Mouse (Mus musculus): ENCODE measurements around the gene Samd1.

DNA sequence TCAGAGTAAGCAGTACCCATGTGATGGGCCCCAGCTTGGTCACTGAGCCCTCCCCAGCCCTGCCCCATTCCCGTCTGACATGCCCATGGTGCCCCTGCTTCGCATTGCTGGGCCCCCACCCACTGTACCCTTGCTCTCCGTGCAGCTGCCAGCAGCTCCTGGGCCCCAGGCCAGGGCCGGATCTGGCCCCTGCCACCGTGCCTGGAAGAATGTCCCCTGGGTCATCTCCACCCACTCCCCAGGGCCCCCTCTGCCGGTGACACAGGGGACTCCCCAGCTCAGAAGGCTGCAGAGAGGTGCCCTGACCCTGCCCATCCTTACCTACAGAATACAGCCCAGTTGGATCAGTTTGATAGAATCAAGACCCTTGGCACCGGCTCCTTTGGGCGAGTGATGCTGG, 16.6 kb upstream of the Samd1 start:
- TF ChIP-seq GATA1 (IDR thresholded peaks at IDR 0.05; ENCODE audit: low read length) (no peak), TAL1 (IDR thresholded peaks at IDR 0.05; ENCODE audit: low read length) (no peak)
